Mouse (Mus musculus) cortical plate, adult 2 months (tissue): ENCODE measurements at regions not wholly inside any gene's neighbourhood (a gene's known extent, or its start where the extent isn't known, plus 50 kb on each side); places are given as distances from the start of the nearest gene placed in this dataset.

ENCODE experiments used
- H3K27ac ChIP-seq: fragments of 200-500 bp; 2 replicates; pipeline ENCODE4 v1.5.1; 2012; ENCODE audit warnings: low read length, control low read depth, inconsistent platforms; ENCODE audit not compliant: insufficient read depth
- H3K4me1 ChIP-seq: fragments of 200-500 bp; 2 replicates; pipeline ENCODE4 v1.6.1; 2011; ENCODE audit warnings: low read length; ENCODE audit not compliant: control insufficient read depth, insufficient read depth
- H3K4me3 ChIP-seq: fragments of 200-500 bp; 2 replicates; pipeline ENCODE4 v1.5.1; 2011; ENCODE audit warnings: mild to moderate bottlenecking, low read length, control low read depth; ENCODE audit not compliant: insufficient read depth
- CTCF ChIP-seq: fragments of 200-500 bp; IDR thresholded peaks from 2 replicates; pipeline ENCODE4 v1.5.1; 2011; ENCODE audit warnings: mild to moderate bottlenecking, control low read depth, low read length; ENCODE audit not compliant: insufficient read depth; ENCODE audit errors: extremely low read depth
- POLR2A ChIP-seq: fragments of 200-500 bp; IDR thresholded peaks from 2 replicates; pipeline ENCODE4 v1.6.1; 2011; ENCODE audit warnings: mild to moderate bottlenecking, low read length, control low read depth; ENCODE audit not compliant: insufficient read depth; ENCODE audit errors: extremely low read depth

GRCm38 (mm10) chr4:24249243-24249970, 246.8 kb upstream of the Mms22l start:
- no peak overlapping the region for H3K27ac ChIP-seq
- no peaks in the 10 kb centered on the region for H3K4me1 ChIP-seq
- no peak overlapping the region for H3K4me3 ChIP-seq
- TF ChIP-seq POLR2A (no peak), CTCF (peak; percentile 58)

- no peak overlapping the region for H3K27ac ChIP-seq
- no peaks in the 10 kb centered on the region for H3K4me1 ChIP-seq
- H3K4me3 ChIP-seq: no peak overlapping the region
- TF ChIP-seq POLR2A (no peak), CTCF (no peak)
Observed at GRCm38 (mm10) chr4:24278154-24278553, 218.1 kb upstream of the Mms22l start.
